10 mouse cellular contexts compared by ENCODE assay signal in the genomic region with DNA sequence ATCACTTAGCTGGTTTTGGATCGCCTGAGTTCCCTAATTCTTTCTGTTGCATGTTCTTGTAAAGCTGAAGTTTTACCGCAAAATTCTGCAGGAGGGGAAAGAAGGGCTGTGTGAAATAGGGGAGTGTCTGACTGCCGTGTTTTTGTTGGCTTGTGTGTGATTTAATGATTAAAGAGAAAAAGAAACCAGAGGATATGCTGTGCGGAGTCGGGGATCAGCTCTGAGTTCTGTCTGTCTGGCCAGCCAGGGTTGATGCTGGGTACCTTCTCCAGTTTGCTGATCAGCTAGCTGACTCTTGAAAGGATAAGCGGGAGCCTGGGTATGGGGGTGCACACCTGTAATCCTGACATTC. TPM values are rescaled to one million over a fixed set of nuclear protein-coding genes. Genes with fewer than 3 reads are reported as not detected.
DNase-seq lines count a peak whose midpoint lies in the region; ATAC-seq lines count a peak whose summit lies in the region.
"Had no signal": no experiment of that assay in that cellular context is flagged by ENCODE, and none has a peak within 500 bp of the region (broad histone marks: within the 10 kb centered on the region; RNA-seq: fewer than 3 reads in every experiment).

No protein-coding gene starts in this region.

- H3K27me3 ChIP-seq in liver, embryonic 11.5 days (replicated peaks; ENCODE audit: control insufficient read depth, insufficient read depth, low read length): no peaks in the 10 kb centered on the region
- H3K27me3 ChIP-seq in hindbrain, embryonic 16.5 days (replicated peaks; ENCODE audit: control insufficient read depth, insufficient read depth, low read length): no peaks in the 10 kb centered on the region
- H3K27me3 ChIP-seq in megakaryocyte, embryonic 14.5 days (replicated peaks): peaks cover 84% of the 10 kb centered on the region

- intact Hi-C loops in gastrocnemius, postnatal 36 days (cut with DNase I): no loop called here

- H3K4me1 ChIP-seq in liver, embryonic 11.5 days (replicated peaks; ENCODE audit: control insufficient read depth, insufficient read depth, low read length): peaks cover 14% of the 10 kb centered on the region
- peaks cover 10% of the 10 kb centered on the region for H3K4me1 ChIP-seq in hindbrain, embryonic 16.5 days (ENCODE audit: control insufficient read depth, insufficient read depth, low read depth, low read length)
- peaks cover 49% of the 10 kb centered on the region for H3K4me1 ChIP-seq in megakaryocyte, embryonic 14.5 days

- H3K27ac ChIP-seq in liver, embryonic 11.5 days (ENCODE audit: low read depth, low read length): no peak overlapping the region
- peak overlapping the region; percentile 19; the same call in 1 of the 2 replicates for H3K27ac ChIP-seq in hindbrain, embryonic 16.5 days (ENCODE audit: low read depth, low read length)

- WGBS in liver, embryonic 11.5 days: 28% methylated on average over 6 of the region's 6 CpGs
- 69% methylated on average over 6 of the region's 6 CpGs for WGBS in hindbrain, embryonic 16.5 days

- no peak overlapping the region for H3K4me3 ChIP-seq in liver, embryonic 11.5 days (ENCODE audit: low read depth, low read length)
- no peak overlapping the region; the same call in 1 of the 2 replicates for H3K4me3 ChIP-seq in hindbrain, embryonic 16.5 days (ENCODE audit: low read length)
- H3K4me3 ChIP-seq in megakaryocyte, embryonic 14.5 days (replicated peaks): peak overlapping the region; percentile 86

- no peak for ATAC-seq in cerebellum, adult (ENCODE audit: insufficient number of reproducible peaks, low FRiP score, low TSS enrichment)
- ATAC-seq in liver, embryonic 11.5 days (replicated peaks; ENCODE audit: low FRiP score): no peak
- no peak for ATAC-seq in hindbrain, embryonic 16.5 days

- peak overlapping the region; percentile 58 for H3K4me2 ChIP-seq in liver, embryonic 11.5 days
- peak overlapping the region; percentile 47; the same call in 1 of the 2 replicates for H3K4me2 ChIP-seq in hindbrain, embryonic 16.5 days (ENCODE audit: low read length)

- no peak overlapping the region for H3K9ac ChIP-seq in liver, embryonic 11.5 days (ENCODE audit: low read depth, low read length)
- no peak overlapping the region for H3K9ac ChIP-seq in hindbrain, embryonic 16.5 days (ENCODE audit: low read depth, low read length)

- H3K36me3 ChIP-seq in liver, embryonic 11.5 days (ENCODE audit: control insufficient read depth, insufficient read depth, low read length): no peaks in the 10 kb centered on the region
- H3K36me3 ChIP-seq in hindbrain, embryonic 16.5 days (ENCODE audit: control insufficient read depth, insufficient read depth, low read length): no peaks in the 10 kb centered on the region
- peaks cover 4% of the 10 kb centered on the region for H3K36me3 ChIP-seq in megakaryocyte, embryonic 14.5 days (replicated peaks; ENCODE audit: low read length)

- peak; percentile 27 for DNase-seq in cerebellum, adult 9-10 months
- no peak for DNase-seq in liver, embryonic 11.5 days (ENCODE audit: low spot score)
- no peak for DNase-seq in liver
- DNase-seq in gastrocnemius, postnatal 36 days: no peak
- DNase-seq in layer of hippocampus, postnatal 25 days (ENCODE audit: extremely low spot score in 1 of 2, low spot score in 1 of 2): no peak
- DNase-seq: cerebellum, adult 9-11 months had no signal

- no peaks in the 10 kb centered on the region for H3K9me3 ChIP-seq in liver, embryonic 11.5 days (ENCODE audit: control insufficient read depth, low read length)
- no peaks in the 10 kb centered on the region for H3K9me3 ChIP-seq in hindbrain, embryonic 16.5 days (ENCODE audit: control insufficient read depth, low read length)
- H3K9me3 ChIP-seq in megakaryocyte, embryonic 14.5 days: no peaks in the 10 kb centered on the region

RNA-seq across cellular contexts. Expression of a gene that starts 9.4 kb away (rescaled TPM):
- polyA plus RNA-seq in liver, embryonic 11.5 days (2014; fragmentation: Nextera tagmentation; extraction: Ambion mirVana): 3.0 and 3.4 TPM in 2 replicates
- 0.70 and 0.74 TPM in 2 replicates for polyA plus RNA-seq in hindbrain, embryonic 16.5 days (2015; fragmentation: Nextera tagmentation; extraction: Ambion mirVana)
- polyA plus RNA-seq in megakaryocyte, embryonic 14.5 days (2012; ENCODE audit: insufficient read depth, low replicate concordance): 0.53 and 0.60 TPM in 2 replicates
- total RNA-seq in gastrocnemius, postnatal 36 days (2021): 1 to 10 TPM; 2.5 to 2.7 TPM
- under 1 TPM; 0.17 to 0.28 TPM for total RNA-seq in layer of hippocampus, postnatal 25 days (2021)

RNA-seq across cellular contexts. Expression of a gene that starts 31.6 kb away (rescaled TPM):
- not detected in 2 replicates for polyA plus RNA-seq in liver, embryonic 11.5 days (2014; fragmentation: Nextera tagmentation; extraction: Ambion mirVana)
- polyA plus RNA-seq in hindbrain, embryonic 16.5 days (2015; fragmentation: Nextera tagmentation; extraction: Ambion mirVana): not detected in 2 replicates
- not detected in 2 replicates for polyA plus RNA-seq in megakaryocyte, embryonic 14.5 days (2012; ENCODE audit: insufficient read depth, low replicate concordance)
- total RNA-seq in gastrocnemius, postnatal 36 days (2021): not detected
- not detected for total RNA-seq in layer of hippocampus, postnatal 25 days (2021)
- polyA plus RNA-seq: gonadal fat pad, adult 2 months had no signal

RNA-seq across cellular contexts. Expression of a gene that starts 38.7 kb away (rescaled TPM):
- not detected in 2 replicates for polyA plus RNA-seq in liver, embryonic 11.5 days (2014; fragmentation: Nextera tagmentation; extraction: Ambion mirVana)
- 0.51 TPM in 1 of 2 replicates, not detected in the other for polyA plus RNA-seq in hindbrain, embryonic 16.5 days (2015; fragmentation: Nextera tagmentation; extraction: Ambion mirVana)
- polyA plus RNA-seq in megakaryocyte, embryonic 14.5 days (2012; ENCODE audit: insufficient read depth, low replicate concordance): not detected in 2 replicates
- total RNA-seq in gastrocnemius, postnatal 36 days (2021): not detected
- not detected for total RNA-seq in layer of hippocampus, postnatal 25 days (2021)

RNA-seq across cellular contexts. Expression of a gene that starts 48.4 kb away (rescaled TPM):
- not detected in 2 replicates for polyA plus RNA-seq in liver, embryonic 11.5 days (2014; fragmentation: Nextera tagmentation; extraction: Ambion mirVana)
- not detected in 2 replicates for polyA plus RNA-seq in hindbrain, embryonic 16.5 days (2015; fragmentation: Nextera tagmentation; extraction: Ambion mirVana)
- not detected in 2 replicates for polyA plus RNA-seq in megakaryocyte, embryonic 14.5 days (2012; ENCODE audit: insufficient read depth, low replicate concordance)
- not detected for total RNA-seq in gastrocnemius, postnatal 36 days (2021)
- not detected for total RNA-seq in layer of hippocampus, postnatal 25 days (2021)

RNA-seq across cellular contexts. Expression of a gene that starts 53.6 kb away (rescaled TPM):
- not detected in 2 replicates for polyA plus RNA-seq in liver, embryonic 11.5 days (2014; fragmentation: Nextera tagmentation; extraction: Ambion mirVana)
- polyA plus RNA-seq in hindbrain, embryonic 16.5 days (2015; fragmentation: Nextera tagmentation; extraction: Ambion mirVana): not detected in 2 replicates
- polyA plus RNA-seq in megakaryocyte, embryonic 14.5 days (2012; ENCODE audit: insufficient read depth, low replicate concordance): not detected in 2 replicates
- not detected for total RNA-seq in gastrocnemius, postnatal 36 days (2021)
- not detected for total RNA-seq in layer of hippocampus, postnatal 25 days (2021)
